Mouse (Mus musculus): ENCODE results near the gene Mccc2.
"Not testable (repeated sequence)": the region's sequence is repeated elsewhere in the genome, so short reads cannot be mapped to it uniquely, and the experiment has no call there.

Gene Mccc2

DNA sequence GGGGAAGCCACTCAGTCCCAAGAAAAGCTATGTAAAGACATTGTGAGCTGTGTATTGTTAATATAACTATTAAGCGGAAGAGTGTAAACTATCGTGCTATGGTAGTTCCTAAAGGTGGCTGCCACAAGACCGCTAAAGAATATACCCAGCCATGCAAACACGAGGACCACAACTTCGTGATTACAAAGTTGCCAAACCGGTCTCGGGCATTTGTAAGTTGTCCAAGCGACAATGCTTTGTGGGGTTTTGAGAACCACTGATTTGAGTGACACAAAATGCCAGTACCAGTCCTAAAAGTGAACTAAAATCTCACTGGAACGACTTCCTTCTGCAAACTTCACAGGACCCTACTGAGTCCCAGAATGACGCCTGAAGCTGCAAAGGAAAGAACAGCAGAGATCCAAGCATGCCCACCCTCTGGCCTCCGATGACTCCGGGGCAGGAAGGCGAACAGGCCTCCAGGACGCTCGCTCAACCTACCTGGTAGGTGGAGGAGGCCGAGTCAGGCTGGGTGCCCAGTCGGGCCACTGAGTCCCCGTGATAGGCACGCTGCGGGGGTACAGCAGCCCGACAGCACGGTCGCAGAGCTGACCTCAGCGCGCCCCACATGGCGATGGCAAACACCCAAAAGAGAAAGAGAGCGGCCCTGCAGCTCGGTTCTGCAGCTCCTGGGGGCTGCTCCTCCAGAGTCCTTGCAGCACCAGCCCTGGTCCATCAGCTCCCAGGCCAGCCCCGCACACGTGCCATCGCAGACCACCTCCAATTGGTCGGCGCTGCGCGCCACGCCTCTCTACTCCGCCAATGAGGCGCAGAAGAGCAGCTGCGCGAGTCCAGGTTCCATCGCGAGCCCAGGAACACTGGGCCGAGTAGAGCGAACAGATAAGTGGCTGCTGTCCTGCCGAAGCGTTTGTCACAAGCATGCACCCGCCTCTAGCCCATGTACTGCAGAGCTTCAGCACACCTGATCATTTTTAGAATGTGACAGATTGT is at the start of gene Mccc2:
TSS of gene Mccc2 (minus strand) at position 734 of the 990 bp plus-strand sequence.
- peak; percentile 88 for DNase-seq (ENCODE audit: low read depth)

DNA sequence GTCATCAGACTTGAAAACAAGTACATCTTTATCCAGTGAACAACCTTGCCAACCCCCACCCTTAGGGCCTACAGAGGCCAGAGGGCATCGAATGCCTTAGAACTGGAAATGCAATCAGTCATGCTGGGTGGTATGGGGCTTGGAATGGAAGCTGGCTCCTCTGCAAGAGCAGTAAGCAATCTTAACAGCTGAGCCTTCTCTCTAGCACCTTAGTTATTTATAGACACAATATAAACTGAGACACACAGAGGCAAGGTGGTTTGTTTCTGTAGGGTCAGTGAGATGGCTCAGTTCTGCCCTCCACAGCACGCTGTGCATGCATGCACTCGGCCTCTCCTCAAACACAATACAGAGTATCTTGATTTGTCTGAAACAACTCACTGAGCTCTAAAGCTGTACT is 48.5 kb upstream of the Mccc2 start:
- no peak for DNase-seq (ENCODE audit: low read depth)

DNA sequence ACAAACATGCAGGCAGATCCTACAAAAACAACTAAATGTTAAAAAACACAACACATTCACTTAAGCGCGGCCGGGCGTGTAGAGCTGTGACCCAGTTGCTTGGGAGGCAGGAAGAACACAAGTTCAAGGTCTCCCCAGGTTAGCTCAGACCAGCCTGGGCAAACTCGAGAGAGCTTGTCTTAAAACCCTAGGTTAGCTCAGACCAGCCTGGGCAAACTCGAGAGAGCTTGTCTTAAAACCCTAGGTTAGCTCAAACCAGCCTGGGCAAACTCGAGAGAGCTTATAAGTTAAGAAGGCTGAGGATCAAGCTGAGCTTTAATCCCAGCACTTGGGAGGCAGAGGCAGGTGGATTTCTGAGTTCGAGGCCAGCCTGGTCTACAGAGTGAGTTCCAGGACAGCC is 42.3 kb upstream of the Mccc2 start:
- DNase-seq (ENCODE audit: low read depth) = not testable (repeated sequence)

DNA sequence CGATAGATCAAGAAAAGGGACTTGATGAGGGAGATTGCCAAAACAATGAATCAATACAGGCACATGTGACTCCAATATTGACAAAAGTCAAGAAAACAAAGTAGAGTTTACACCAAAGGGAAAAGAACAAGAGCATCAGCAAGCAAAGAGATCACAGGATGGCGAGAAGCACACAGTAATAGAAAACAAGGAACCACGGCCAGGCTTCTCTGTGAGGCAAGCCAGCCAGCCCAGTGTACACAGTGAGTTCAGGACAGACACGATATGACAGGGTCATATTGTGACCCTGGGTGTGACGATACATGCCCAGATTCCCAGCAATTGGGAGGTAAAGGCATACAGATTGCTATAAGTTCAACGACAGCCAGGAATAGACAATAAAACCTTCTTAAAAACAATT is 10.6 kb upstream of the Mccc2 start:
- DNase-seq (ENCODE audit: low read depth) = no peak

DNA sequence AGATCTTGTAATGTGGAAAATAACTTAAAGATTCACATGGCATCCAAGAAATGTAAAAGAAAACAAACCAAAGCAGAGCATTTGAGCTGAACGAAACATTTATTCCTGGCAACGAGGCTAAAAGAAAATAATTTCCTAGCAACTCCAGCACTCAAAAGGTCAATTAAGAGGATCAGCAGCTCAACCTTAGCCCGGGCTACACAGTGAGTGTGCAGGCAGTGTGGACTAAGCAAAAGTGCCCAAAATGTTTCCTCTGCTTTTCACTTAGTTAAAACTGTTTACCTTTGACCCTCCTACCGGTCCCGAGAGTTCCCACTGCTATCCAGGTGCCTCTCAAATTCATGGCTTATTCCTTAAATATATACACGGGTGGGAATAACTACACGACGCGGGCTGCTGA is 1.5 kb upstream of the Mccc2 start:
- no peak for DNase-seq (ENCODE audit: low read depth)

DNA sequence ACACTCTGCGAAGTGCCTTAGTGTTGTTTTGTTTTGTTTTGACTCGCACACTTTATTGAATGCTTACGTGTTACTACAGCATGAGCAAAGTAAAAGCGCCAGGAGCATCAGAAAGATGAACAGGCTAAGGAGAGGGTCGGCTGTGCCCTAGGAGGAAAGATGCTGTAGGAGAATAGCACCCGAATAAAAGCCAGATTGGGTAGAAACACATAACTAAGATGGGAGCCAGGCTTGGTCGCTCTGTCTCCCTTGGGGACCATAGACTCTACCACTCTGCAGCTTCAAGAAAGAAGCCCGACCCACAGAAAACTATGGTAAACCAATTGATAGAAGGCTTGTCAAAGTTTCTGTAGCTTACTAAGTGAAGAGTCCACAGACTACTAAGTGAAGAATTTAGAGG is 498 bp upstream of the Mccc2 start:
- no peak for DNase-seq (ENCODE audit: low read depth)

DNA sequence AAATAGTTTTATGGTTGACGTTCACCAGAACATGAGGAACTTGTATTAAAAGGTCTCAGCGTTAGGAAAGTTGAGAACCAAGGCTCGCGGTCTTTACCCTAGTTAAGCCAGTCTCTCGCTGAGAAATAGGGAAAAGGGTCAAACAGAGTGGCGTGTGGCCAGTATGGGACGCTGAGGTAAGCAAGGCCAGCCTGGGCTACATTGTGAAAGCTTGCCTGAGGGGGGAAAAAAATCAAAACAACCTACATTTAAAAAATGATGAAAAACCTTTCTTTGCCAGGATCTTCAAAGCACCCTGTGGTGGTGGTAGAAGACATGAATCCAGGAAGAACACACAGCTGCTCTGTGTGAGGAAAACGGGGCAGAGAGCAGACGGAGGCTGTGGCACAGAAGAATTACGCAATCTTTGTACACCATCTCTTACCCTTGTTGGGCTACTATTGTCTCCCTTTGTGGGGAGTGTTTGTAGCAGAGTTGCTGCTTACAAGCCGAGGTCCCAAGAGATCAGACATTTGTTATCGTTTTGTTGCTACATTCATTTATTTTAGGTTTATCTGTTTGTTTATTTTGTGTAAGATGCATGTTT is 9.4 kb downstream of the Mccc2 start:
- no peak for DNase-seq (ENCODE audit: low read depth)

DNA sequence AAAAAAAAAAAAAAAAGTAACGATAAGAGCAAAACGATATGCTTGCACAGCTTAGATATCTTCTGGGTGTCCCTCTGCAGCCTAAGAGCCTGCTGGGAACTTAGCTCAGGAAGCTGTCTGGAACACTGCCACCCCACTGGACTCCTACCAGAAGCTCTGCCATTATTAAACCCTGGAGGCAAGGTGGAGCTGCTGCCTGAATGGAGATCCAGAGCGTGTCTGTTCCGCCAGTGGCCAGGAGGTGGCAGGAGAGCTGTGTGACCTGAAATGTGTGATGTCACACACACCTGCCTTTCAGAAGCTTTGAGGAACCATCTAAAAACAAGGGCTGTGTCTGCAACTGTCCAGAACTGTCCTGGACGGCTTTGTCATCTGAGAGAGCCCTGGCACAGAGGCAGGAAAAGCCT is 13.6 kb downstream of the Mccc2 start:
- DNase-seq (ENCODE audit: low read depth) = peak; percentile 78

DNA sequence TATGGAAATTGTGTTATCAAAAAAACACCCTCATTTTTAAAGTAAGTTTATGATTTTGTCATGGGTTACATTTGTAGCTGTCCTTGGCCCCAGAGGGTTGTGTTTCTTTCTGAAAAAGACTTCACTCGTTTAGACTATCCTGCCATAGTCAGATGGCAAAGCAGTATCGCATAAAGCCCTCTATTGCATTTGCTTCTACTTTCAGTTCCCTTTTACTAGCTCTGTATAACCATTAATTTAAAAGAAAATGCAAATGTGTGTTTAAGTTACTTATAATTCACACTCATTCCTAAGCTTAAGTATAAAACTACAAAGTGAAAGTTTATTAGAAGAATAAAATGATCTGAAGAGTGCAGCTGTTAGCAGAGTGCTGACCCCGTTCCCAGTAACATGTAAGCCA is 16.4 kb downstream of the Mccc2 start:
- no peak for DNase-seq (ENCODE audit: low read depth)

DNA sequence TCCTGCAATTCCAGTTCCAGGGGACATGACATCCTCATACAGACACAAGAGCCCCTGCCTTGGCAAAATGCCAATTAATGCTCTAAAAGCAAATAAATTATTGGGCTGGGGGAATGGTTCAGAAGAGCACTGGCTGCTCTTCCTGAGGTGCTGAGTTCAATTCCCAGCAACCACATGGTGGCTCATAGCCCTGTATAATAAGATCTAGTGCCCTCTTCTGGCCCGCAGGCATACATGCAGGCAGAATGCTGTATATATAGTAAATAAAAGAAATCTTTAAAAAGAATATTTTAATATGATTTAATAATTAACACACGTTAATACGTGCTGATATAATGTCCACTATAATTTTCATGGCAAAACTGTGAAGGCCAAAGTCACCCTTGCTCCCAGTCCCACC is 17.3 kb downstream of the Mccc2 start:
- peak; percentile 13 for DNase-seq (ENCODE audit: low read depth)

DNA sequence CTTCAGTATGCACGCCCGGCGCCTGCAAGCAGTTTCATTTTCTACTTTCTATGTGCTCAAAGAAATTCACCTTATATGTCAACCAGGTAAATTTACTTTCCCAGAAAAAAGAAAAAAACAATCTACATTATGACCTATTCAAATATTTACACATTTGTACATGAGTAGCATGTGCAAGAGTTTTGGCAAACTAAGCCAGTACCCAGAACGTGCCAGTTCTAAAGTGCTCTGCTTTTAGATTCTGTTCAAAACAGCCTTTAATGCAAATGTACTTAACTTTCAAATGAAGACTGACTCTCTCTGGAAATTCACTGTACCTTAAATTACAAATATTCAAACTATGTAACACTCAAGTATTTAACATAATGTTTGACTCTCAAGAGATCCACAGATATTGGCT is 25.8 kb downstream of the Mccc2 start:
- DNase-seq (ENCODE audit: low read depth) = no peak

DNA sequence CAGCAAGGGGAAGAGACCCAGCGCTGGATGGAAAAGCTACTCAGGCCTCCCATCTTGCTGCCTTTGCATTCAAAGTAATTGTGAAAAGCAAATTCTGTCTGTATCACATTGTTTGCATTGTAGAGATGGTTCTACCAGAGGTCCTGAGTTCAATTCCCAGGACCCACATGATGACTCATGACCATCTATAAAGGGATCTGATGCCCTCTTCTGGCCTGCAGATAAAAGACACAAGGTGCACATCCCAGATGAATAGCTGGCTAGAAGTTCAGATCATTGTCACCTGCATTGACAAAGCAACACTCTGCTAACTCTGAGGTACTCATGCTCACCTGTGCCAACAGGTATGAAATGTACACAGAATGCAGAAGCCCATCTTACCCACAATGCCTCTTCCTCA is 32.1 kb downstream of the Mccc2 start:
- no peak for DNase-seq (ENCODE audit: low read depth)

DNA sequence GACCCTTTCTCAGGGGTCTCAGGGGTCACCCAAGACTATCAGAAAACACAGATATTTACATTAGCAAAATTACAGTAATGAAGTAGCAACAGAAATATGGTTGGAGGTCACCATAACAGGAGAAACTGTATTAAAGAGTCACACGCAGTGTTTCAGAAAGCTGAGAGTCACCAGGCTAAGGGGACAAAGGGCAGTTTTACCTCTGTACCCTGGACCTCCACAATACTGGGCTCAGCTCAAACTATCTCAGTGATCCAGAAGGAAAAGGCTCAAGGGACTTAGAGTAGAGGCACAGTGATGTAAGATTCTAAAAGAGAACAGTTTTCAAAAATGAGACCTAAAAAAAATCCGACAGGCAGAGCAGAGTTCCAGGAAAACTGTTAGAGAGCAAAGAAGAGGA is 36.0 kb downstream of the Mccc2 start:
- no peak for DNase-seq (ENCODE audit: low read depth)

DNA sequence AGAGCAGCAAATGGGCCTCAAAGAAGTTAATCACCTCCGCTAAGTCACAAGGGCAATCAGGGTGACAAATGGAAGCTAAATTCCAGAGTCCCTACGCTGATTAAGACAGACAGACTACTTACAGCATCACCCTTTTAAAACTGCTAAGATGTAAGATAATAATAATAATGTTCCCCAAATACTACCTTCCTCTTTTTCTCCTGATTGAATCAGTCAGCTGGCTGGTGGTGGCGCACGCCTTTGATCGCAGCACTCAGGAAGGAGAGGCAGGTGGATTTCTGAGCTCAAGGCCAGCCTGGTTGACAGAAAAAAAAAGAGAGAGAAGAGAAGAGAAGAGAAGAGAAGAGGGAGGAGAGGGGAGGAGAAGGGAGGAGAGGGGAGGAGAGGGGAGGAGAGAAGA is 45.4 kb downstream of the Mccc2 start:
- DNase-seq (ENCODE audit: low read depth) = no peak

DNA sequence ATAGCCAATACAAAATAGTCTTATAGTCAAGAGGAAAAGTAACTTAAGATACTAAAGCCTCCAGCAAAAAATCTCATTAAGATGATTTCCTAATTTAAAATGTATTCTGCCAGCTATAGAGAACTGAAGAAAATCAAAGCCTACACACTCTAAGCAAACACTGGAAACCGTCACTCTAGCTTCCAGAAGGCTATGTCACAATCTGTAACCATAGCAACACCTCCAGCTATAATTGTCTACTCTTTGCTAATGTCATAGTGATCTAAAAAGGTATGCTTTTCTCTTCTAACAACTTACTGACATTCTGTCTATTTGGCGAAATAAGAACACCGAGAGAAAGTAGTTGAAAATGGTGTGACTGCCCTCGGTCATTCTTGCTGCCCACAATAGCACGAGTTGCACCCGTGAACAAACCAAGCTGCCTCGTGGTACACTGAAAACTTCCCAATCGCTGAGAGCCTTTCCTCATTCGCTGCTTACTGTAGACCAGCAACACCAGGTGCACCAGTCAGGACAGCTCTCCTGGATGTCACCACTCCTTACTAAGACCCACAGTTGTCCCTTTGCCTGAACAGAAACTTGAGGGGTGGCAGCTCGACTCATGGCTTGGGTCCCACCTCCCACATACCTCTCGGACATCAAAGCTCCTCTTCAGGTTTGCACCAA is 48.3 kb downstream of the Mccc2 start:
- DNase-seq (ENCODE audit: low read depth) = no peak

DNA sequence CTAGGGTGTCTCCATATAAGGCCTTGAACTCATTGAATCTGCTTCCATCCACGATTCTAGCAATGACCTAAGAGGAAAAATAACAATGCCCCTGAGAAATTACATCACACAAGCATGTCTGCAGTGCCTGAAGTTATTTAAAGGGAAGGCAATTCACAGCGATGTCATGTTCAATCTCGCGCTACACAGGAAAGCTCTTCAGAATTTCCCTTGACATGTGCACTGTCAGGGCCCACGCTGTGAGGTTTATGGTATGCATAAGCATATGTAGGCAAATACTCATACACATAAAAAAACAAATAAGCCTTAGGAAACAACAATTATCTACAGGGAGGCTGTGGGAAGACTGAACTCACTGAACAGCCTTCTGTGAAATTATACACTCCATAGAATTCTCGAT is 51.6 kb downstream of the Mccc2 start:
- DNase-seq (ENCODE audit: low read depth) = no peak

DNA sequence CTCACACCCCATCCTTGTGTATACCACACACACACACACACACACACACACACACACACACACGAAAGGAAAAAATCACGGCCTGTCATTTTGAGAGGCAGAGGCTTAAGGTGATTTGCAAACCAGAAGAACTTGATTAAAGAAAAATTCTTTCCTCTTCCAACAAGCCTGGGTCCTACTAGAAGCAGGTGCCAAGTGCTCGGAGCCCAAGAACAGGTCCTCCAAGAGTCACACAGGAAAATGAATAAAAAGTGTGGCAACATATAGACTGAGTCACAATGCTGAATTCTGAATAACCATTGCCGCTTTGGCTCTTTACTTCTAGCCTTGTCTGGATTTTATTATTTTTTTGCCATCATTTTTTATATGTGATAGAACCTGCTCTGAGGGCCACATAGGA is 53.8 kb downstream of the Mccc2 start:
- no peak for DNase-seq (ENCODE audit: low read depth)

DNA sequence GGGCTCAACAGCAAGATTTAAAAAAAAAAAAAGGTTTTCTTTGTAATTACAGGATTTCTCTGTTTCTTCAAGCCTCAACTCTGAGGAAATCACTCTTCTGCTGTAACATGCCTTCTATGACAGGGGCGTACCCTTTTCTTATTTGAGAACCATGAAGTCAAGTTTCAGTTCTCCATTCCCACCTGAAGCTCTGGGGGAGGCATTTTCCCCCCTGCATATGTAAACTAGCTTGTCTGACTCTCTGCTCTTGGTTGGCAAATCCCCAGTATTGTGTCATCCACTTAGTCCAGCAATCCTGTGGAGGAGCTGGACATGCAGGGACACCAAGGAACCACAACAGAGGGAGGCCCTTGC is 59.9 kb downstream of the Mccc2 start:
- no peak for DNase-seq (ENCODE audit: low read depth)

DNA sequence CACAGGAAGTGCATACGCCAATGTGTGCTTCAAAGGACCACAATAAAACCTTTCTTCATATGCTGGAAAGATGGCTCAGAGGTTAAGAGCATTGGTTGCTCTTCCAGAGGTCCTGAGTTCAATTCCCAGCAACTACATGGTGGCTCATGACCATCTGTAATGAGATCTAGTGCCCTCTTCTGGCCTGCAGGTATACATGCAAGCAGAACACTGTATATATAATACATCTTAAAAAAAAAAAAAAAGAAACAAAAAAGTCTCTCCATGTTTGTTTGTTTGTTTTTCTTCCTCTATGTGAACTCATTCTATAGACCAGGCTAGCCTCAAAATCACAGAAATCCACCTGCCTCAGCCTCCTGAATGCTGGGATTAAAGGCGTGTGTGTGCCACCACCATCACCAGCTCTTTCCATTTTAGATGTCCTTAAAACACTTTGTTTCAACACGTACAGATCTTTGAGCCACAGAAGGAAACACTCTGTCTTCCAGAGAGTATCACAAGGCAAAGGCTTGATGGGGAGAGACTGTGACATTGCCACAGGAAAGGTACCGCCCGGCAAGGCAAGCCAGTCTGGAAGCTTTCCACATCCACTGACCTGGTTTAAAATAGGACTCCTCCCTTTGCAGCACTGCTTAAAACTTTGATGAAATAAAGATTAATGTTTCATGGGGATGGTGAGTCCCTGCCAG is 60.4 kb downstream of the Mccc2 start:
- no peak for DNase-seq (ENCODE audit: low read depth)

DNA sequence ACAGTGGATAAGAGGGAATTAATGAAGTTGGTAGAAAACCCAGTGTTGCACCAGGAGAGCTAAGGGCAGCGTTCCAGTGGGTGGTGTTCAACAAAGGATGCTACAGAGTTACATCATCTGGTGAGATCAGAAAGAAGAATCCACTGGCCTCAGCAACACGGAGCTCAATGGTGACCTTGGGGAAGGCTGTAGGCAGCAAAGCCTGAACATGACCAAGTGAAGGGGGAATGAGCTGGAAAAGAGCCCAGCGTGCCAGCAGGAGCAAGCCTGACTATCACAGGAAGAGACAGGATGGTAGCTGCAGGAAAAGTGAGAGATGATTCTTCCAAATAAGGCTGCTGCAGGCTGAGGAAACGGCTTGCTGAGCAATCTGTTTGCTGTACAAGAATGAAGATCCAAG is 68.0 kb downstream of the Mccc2 start:
- DNase-seq (ENCODE audit: low read depth) = no peak

DNA sequence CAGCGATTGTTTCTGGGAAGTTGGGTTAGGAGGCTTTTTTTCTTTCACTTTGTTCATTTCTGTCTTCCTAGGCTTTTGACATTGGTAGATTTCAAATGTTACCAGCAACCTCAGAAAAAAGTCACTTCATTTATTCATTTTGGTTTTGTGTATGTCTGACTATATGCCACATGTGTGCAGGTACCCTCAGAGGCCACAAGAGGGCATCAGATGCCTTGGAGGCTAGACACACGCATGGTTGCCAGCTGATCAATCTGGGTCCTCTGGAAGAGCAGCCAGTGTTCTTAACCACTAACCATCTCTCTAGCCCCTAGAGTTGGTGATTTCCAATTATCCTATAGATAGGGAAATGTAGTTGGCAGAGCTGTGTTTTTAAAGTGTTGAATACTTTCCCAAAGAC is 71.9 kb downstream of the Mccc2 start:
- DNase-seq (ENCODE audit: low read depth) = no peak

DNA sequence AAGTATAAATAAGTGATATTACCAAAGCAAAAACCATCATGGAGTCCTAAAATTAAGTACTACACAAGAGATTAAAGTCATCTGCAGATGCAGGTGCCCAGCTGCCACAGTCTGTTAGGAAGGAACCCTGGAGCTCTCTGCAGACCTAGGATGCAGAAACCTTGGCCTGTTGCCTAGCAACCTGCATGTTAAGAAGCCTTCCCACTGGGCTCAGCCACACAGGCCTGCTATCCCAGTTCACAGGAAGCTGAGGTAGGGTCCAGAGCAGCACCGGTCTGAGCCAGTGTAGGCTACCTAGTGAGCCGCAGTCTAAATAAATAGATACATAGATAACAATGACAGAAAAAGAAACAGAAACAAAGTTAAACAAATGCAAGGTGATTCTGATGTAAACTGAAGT is 74.8 kb downstream of the Mccc2 start:
- DNase-seq (ENCODE audit: low read depth) = no peak

DNA sequence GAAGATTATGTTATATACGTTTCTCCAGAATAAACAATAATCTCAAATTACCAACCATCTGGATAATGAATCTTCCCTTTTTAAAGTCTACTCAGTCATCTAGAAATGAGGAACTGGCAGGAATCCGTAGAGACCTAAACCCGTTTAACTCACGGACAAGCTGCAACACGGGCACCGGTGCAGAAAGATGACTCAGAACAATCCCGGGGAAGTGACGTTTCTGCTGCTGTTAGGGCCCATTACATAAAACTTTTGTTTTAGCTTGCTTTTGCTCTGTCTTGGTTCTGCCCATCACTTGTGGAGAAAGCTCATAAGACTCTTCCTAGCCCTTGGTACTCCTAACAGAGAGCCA is 76.1 kb downstream of the Mccc2 start:
- DNase-seq (ENCODE audit: low read depth) = peak; percentile 12
